Mouse (Mus musculus) right cerebral cortex, adult 2 months (tissue): Measurements from ENCODE around the gene Mau2.

Source experiments
- DNase-seq, 2 experiments: peaks; one replicate each; pipeline ENCODE4 v3.0.0; 2021 to 2022; ENCODE audit warnings: low spot score in 2 of 2

The Mau2 gene

DNA sequence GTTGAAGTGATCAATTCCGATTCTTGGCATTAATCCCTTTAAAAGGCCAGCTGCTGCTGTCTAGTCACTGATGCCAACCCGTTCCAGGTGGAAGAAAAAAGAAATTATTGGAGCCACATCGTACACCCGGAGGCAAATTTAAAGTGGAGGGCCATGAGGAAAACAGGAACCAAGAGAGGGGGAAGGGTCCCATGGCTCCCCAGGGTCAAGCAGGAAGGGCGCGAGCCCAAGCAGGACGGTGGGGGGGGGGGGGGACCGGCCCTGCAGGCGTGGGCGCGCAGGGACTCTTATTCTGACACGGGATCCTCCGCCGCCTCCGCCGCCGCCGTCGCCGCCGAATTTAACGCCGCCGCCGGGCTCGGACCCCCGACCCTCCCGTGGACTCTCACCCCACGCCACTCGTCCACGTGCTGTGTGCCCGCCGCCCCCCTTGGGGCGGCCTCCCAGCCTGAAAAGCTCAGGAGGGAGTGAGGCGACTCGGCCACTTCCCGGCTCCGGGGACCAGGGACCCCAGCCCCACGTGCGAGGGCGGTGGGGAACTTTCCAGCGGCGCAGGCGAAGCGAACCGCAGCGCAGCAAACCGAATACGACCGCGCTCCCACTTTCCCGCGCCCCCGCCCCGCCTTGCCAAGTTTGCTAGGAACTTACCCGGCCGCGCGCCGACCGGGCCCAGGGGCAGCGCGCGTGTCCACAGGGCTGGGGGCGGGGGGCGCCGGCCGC is 68.9 kb downstream of the Mau2 start:
- peak; percentile 8 to 13 for DNase-seq

DNA sequence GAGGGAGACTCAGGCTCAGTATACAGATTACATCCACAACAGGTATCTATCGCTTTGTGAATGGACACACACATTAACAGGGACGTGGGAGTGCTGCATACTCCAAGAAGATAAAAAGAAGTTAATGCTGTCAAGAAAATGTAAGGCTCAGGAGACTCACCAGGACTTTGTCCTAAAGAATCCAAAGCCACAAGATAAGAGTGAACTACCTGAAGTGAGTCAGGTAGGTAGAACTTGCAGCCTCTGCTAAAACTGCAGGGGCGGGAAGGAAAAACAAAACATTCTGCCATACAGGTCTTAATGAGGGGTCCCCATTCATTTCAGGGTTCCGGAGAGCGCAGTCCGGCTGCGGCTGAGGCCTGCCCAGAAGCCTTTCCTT is 69.5 kb downstream of the Mau2 start:
- DNase-seq, result no peak

DNA sequence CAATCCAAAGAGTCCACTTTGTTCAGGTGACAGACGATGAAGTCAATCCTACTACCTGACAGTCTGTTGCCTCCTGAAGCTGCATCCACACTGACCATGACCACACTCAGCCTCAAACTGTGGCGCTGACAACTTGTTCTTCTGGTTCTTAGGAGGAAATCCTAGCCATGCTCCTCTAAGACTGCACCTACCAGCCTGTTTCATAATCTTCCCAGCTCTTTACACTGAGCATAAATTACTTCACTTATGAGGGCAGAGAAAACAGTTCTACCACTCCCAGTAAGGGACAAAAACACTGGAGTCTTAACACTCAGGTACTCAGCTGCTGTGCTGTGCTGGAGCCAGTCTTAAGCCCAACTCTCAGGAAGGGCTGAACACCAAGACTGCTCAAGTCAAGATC is 71.7 kb downstream of the Mau2 start:
- DNase-seq, result no peak

DNA sequence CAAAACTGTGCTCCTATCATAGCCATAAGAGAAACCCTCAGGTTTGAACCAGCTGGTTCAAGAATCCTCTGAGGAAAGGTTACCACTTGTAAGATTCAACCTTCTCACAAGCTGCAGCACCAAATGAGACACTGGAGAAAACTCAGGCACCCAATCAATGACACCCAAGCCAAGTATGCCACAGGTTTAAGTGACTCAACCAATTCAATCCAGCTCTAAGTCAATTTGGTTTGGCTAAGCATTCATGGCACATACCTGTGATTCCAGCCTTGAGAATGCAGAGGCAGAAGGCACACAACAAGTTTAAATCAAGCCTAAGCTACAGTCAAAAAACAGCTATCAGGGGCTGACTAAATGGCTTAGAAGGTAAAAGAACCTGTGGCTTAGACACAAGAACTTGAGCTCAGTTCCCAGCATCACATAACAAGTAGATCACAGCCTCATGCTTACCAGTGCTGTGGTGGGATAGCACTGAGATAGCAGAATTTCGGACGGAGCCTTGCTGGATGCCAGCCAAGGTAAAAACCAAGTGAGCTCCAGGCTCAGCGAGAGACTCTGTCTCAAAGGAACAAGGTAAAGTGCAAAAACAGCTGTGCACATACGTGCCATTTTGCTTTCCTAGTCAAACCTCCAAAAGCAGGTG is 75.1 kb downstream of the Mau2 start:
- DNase-seq, result no peak
